Mouse (Mus musculus) embryonic fibroblast, embryonic 13.5 days (primary cell): ENCODE data around the gene D10Wsu102e.

Source experiments
- CTCF ChIP-seq: IDR thresholded peaks from 2 replicates; pipeline ENCODE4 v1.5.1; 2011; ENCODE audit warnings: mild to moderate bottlenecking, control low read depth, low read length, moderate library complexity, borderline replicate concordance; ENCODE audit not compliant: insufficient read depth
- POLR2A ChIP-seq: IDR thresholded peaks from 2 replicates; pipeline ENCODE4 v1.6.1; 2011; ENCODE audit warnings: low read depth, mild to moderate bottlenecking, control low read depth, low read length, moderate library complexity

DNA sequence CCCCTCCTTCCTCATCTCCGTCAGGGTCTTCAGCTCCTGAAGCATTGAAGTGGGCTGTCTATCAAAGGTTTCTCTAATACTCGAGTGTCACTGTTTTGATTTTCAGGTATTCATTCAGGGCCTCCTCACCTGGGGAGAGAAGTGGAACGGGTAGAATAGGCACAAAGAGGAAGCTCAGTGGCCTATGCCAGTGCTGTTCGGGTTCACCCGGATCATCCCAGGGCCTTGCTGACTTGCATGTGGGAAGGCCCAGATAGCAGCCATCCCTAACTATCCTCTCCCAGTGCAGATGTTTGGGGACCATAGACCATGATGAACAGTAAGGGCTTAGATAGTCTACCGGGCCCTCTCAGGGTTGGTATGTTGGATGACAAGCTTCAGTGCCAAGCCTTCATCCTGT is 130.5 kb downstream of the D10Wsu102e start:
- no peak for TF ChIP-seq CTCF
- no peak for TF ChIP-seq POLR2A
